Mouse (Mus musculus) CH12.LX (cell line): ENCODE measurements at regions not wholly inside any gene's neighbourhood (a gene's known extent, or its start where the extent isn't known, plus 50 kb on each side); places are given as distances from the start of the nearest gene placed in this dataset.

Source experiments
- DNase-seq: peaks from one replicate; pipeline ENCODE4 v3.0.0-alpha.2; 2013; ENCODE audit errors: extremely low read depth
- H3K27ac ChIP-seq: 2 replicates; pipeline ENCODE4 v1.5.1; 2012; ENCODE audit warnings: low read depth, mild to moderate bottlenecking, control low read depth, moderate library complexity; ENCODE audit not compliant: insufficient read depth
- H3K27me3 ChIP-seq: replicated peaks from 2 replicates; pipeline ENCODE3; 2012; ENCODE audit warnings: inconsistent platforms
- H3K36me3 ChIP-seq, 2 experiments: replicated peaks in 1 of 2; 2 replicates each; pipeline versions ENCODE3 to v1.6.1; 2012; ENCODE audit warnings: inconsistent platforms in 1 of 2, low read length in 1 of 2, mild to moderate bottlenecking in 1 of 2, mixed read lengths in 1 of 2, moderate library complexity in 1 of 2; ENCODE audit not compliant: control insufficient read depth in 1 of 2, insufficient read depth in 1 of 2
- H3K4me1 ChIP-seq, 2 experiments: 2 replicates each; pipeline ENCODE4 v1.6.1; 2012; ENCODE audit warnings: inconsistent platforms in 1 of 2, moderate library complexity in 1 of 2; ENCODE audit not compliant: insufficient read depth in 2 of 2, control insufficient read depth in 1 of 2
- H3K4me2 ChIP-seq: 2 replicates; pipeline ENCODE4 v1.6.1; 2012; ENCODE audit warnings: low read depth, mild to moderate bottlenecking, control low read depth; ENCODE audit not compliant: poor library complexity, insufficient read depth, severe bottlenecking
- H3K4me3 ChIP-seq, 3 experiments: fragments of 150-350 bp in 1 of 3; sonication (generic) in 1 of 3; replicated peaks in 1 of 3; 2 replicates each; pipeline versions ENCODE3 to v1.5.1; 2011 to 2012; ENCODE audit warnings: low read depth in 2 of 3, low read length in 2 of 3, mild to moderate bottlenecking in 2 of 3, moderate library complexity in 2 of 3, control low read depth in 1 of 3, improper control_type of control experiment in 1 of 3, inconsistent platforms in 1 of 3, mixed read lengths in 1 of 3; ENCODE audit not compliant: poor library complexity in 1 of 3
- H3K79me2 ChIP-seq: replicated peaks from 2 replicates; pipeline ENCODE4 v1.6.1; 2012; ENCODE audit warnings: mild to moderate bottlenecking, moderate library complexity; ENCODE audit not compliant: control insufficient read depth, poor library complexity, insufficient read depth, severe bottlenecking; ENCODE audit errors: extremely low read depth
- H3K9ac ChIP-seq: 2 replicates; pipeline ENCODE4 v1.6.1; 2012; ENCODE audit warnings: low read depth, mild to moderate bottlenecking, control low read depth, moderate library complexity; ENCODE audit not compliant: insufficient read depth
- H3K9me3 ChIP-seq: replicated peaks from 2 replicates; pipeline ENCODE3; 2012; ENCODE audit warnings: low read length, inconsistent platforms, mixed read lengths
- BHLHE40 ChIP-seq: IDR thresholded peaks from 2 replicates; pipeline ENCODE4 v1.6.1; 2011; ENCODE audit warnings: mild to moderate bottlenecking, low read depth, low read length, improper control_type of control experiment
- CHD1 ChIP-seq: IDR thresholded peaks from 2 replicates; pipeline ENCODE4 v1.6.1; 2012; ENCODE audit warnings: low read depth, low read length, improper control_type of control experiment, inconsistent platforms
- CHD2 ChIP-seq: IDR thresholded peaks from 2 replicates; pipeline ENCODE4 v1.6.1; 2011; ENCODE audit warnings: low read length, improper control_type of control experiment
- CTCF ChIP-seq, 2 experiments: IDR thresholded peaks in 1 of 2; conservative IDR thresholded peaks in 1 of 2; 2 replicates each; pipeline ENCODE4 v1.5.1; 2011 to 2012; ENCODE audit warnings: low read depth in 2 of 2, low read length in 2 of 2, improper control_type of control experiment in 1 of 2, inconsistent platforms in 1 of 2, mild to moderate bottlenecking in 1 of 2, moderate library complexity in 1 of 2
- E2F4 ChIP-seq: IDR thresholded peaks from 2 replicates; pipeline ENCODE4 v1.6.1; 2011; ENCODE audit warnings: low read depth, low read length, improper control_type of control experiment; ENCODE audit not compliant: insufficient replicate concordance
- ELF1 ChIP-seq: IDR thresholded peaks from 2 replicates; pipeline ENCODE4 v1.6.1; 2014; ENCODE audit warnings: low read depth, mild to moderate bottlenecking, inconsistent platforms, low read length, improper control_type of control experiment
- EP300 ChIP-seq: IDR thresholded peaks from 2 replicates; pipeline ENCODE4 v1.6.1; 2011; ENCODE audit warnings: low read length, improper control_type of control experiment
- IRF4 ChIP-seq: IDR thresholded peaks from 2 replicates; pipeline ENCODE4 v1.6.1; 2014; ENCODE audit warnings: low read depth, mild to moderate bottlenecking, inconsistent platforms, low read length, improper control_type of control experiment
- JUN ChIP-seq: IDR thresholded peaks from 2 replicates; pipeline ENCODE4 v1.6.1; 2011; ENCODE audit warnings: low read depth, mild to moderate bottlenecking, low read length, improper control_type of control experiment, moderate library complexity; ENCODE audit not compliant: insufficient read depth
- JUND ChIP-seq: conservative IDR thresholded peaks from 2 replicates; pipeline ENCODE4 v1.6.1; 2011; ENCODE audit warnings: low read depth, low read length, improper control_type of control experiment
- KAT2A ChIP-seq: IDR thresholded peaks from 2 replicates; pipeline ENCODE4 v1.6.1; 2012; ENCODE audit warnings: low read length, improper control_type of control experiment, inconsistent platforms; ENCODE audit not compliant: insufficient replicate concordance
- MAX ChIP-seq: IDR thresholded peaks from 2 replicates; pipeline ENCODE4 v1.6.1; 2011; ENCODE audit warnings: low read length, improper control_type of control experiment
- MEF2A ChIP-seq: IDR thresholded peaks from 2 replicates; pipeline ENCODE4 v1.6.1; 2014; ENCODE audit warnings: low read depth, mild to moderate bottlenecking, inconsistent platforms, low read length, improper control_type of control experiment, borderline replicate concordance
- MXI1 ChIP-seq: IDR thresholded peaks from 2 replicates; pipeline ENCODE4 v1.6.1; 2011; ENCODE audit warnings: mild to moderate bottlenecking, low read depth, low read length, improper control_type of control experiment
- MYC ChIP-seq: IDR thresholded peaks from 2 replicates; pipeline ENCODE4 v1.6.1; 2011; ENCODE audit warnings: low read depth, mild to moderate bottlenecking, improper control_type of control experiment, low read length
- NELFE ChIP-seq: IDR thresholded peaks from 2 replicates; pipeline ENCODE4 v1.6.1; 2011; ENCODE audit warnings: low read depth, low read length, improper control_type of control experiment
- PAX5 ChIP-seq: IDR thresholded peaks from 2 replicates; pipeline ENCODE4 v1.6.1; 2012; ENCODE audit warnings: low read length, inconsistent platforms, mixed read lengths
- POLR2A ChIP-seq: IDR thresholded peaks from 2 replicates; pipeline ENCODE4 v1.6.1; 2011; ENCODE audit warnings: low read depth, mild to moderate bottlenecking, improper control_type of control experiment, low read length
- POLR2AphosphoS2 ChIP-seq: IDR thresholded peaks from 2 replicates; pipeline ENCODE4 v1.6.1; 2011; ENCODE audit warnings: low read depth, low read length, improper control_type of control experiment
- RAD21 ChIP-seq: IDR thresholded peaks from 2 replicates; pipeline ENCODE4 v1.6.1; 2011; ENCODE audit warnings: low read depth, mild to moderate bottlenecking, low read length, improper control_type of control experiment, moderate library complexity
- RCOR1 ChIP-seq: conservative IDR thresholded peaks from 2 replicates; pipeline ENCODE4 v1.6.1; 2012; ENCODE audit warnings: low read depth, mild to moderate bottlenecking, inconsistent platforms, low read length, improper control_type of control experiment
- SIN3A ChIP-seq: IDR thresholded peaks from 2 replicates; pipeline ENCODE4 v1.6.1; 2012; ENCODE audit warnings: low read length, improper control_type of control experiment, inconsistent platforms
- SMC3 ChIP-seq: IDR thresholded peaks from 2 replicates; pipeline ENCODE4 v1.6.1; 2011; ENCODE audit warnings: low read depth, low read length, improper control_type of control experiment
- TBP ChIP-seq: conservative IDR thresholded peaks from 2 replicates; pipeline ENCODE4 v1.6.1; 2011; ENCODE audit warnings: low read depth, low read length, improper control_type of control experiment
- UBTF ChIP-seq: IDR thresholded peaks from 2 replicates; pipeline ENCODE4 v1.6.1; 2012; ENCODE audit warnings: low read depth, mild to moderate bottlenecking, inconsistent platforms, low read length, improper control_type of control experiment, moderate library complexity
- USF2 ChIP-seq: conservative IDR thresholded peaks from 2 replicates; pipeline ENCODE4 v1.6.1; 2011; ENCODE audit warnings: low read depth, low read length, improper control_type of control experiment
- ZMIZ1 ChIP-seq: IDR thresholded peaks from 2 replicates; pipeline ENCODE4 v1.6.1; 2012; ENCODE audit warnings: low read depth, mild to moderate bottlenecking, inconsistent platforms, low read length, improper control_type of control experiment
- dilution Hi-C: fragments of 300-500 bp; cut with MboI; formaldehyde crosslinking; loops from 2 replicates; pipeline ENCODE4 v1.14.3; 2020; ENCODE audit warnings: low sequenced_read_pairs; ENCODE audit not compliant: extremely low pct_unique_long_range_greater_than_20kb, extremely low pct_ligation_motif_present
- in situ Hi-C: fragments of 300-500 bp; cut with MboI; formaldehyde crosslinking; loops from 3 replicates; pipeline ENCODE4 v1.14.3; 2019; ENCODE audit warnings: low sequenced_read_pairs, low pct_ligation_motif_present, low pct_unique_long_range_greater_than_20kb, mixed read lengths

- TF ChIP-seq MXI1 (no peak), JUN (no peak), KAT2A (no peak), SMC3 (no peak), NELFE (no peak), EP300 (no peak), PAX5 (no peak), UBTF (no peak), POLR2A (no peak), POLR2AphosphoS2 (no peak), USF2 (no peak), MAX (no peak), BHLHE40 (no peak), RAD21 (no peak), CHD2 (no peak), TBP (no peak), JUND (no peak), MEF2A (no peak), SIN3A (no peak), IRF4 (no peak)
- Histone ChIP-seq H3K36me3 (no peaks in the 10 kb centered on the region), H3K9me3 (no peaks in the 10 kb centered on the region), H3K27me3 (no peaks in the 10 kb centered on the region), H3K27ac (no peak overlapping the region), H3K9ac (no peak overlapping the region), H3K4me2 (no peak overlapping the region), H3K4me1 (no peaks in the 10 kb centered on the region), H3K79me2 (no peaks in the 10 kb centered on the region), H3K4me3 (no peak overlapping the region)
- DNase-seq: no peak
- in situ Hi-C loops: no loop called here
- dilution Hi-C loops: no loop called here
These were observed 262.6 kb downstream of the Btg1 start for GRCm38 (mm10) chr10:96879425-96879824.

DNA sequence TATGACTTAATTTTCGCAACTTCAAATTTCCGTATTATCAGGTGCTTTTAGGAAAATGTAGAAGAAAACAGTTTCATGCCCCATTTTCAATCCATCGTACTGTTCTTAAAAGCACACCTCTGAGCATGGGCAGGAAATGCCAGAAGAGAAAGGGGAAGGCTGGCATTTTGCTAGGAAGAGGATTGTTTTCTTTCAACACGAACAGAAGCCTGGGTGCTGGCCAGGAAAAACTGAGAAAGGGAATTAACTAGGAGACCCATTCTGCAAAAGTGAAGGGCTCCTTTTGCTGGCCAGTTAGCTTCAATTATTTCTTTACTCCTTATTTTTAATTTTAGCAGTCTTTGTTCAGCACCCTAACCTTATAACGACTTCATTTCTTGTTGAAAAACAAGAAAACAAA lies 264.0 kb downstream of the Btg1 start:
- H3K27ac ChIP-seq: no peak overlapping the region
- in situ Hi-C loops (no loop called here), dilution Hi-C loops (no loop called here)
- no peaks in the 10 kb centered on the region for H3K27me3 ChIP-seq
- TF ChIP-seq E2F4 (no peak), IRF4 (no peak), RCOR1 (no peak), PAX5 (no peak), CHD1 (no peak), MYC (no peak), MXI1 (no peak), CTCF (conservative IDR thresholded peaks at IDR 0.05 in 1 of 2, IDR thresholded peaks at IDR 0.05 in 1 of 2; ENCODE audit: low read depth in 2 of 2, low read length in 2 of 2) (no peak), USF2 (no peak), ELF1 (no peak), ZMIZ1 (no peak), TBP (no peak)
- H3K36me3 ChIP-seq: no peaks in the 10 kb centered on the region
- no peak for DNase-seq
- no peak overlapping the region for H3K4me2 ChIP-seq
- H3K9ac ChIP-seq: no peak overlapping the region
- H3K4me1 ChIP-seq: no peaks in the 10 kb centered on the region
- no peaks in the 10 kb centered on the region for H3K9me3 ChIP-seq
- no peak overlapping the region for H3K4me3 ChIP-seq
- no peaks in the 10 kb centered on the region for H3K79me2 ChIP-seq
